Mouse (Mus musculus) gastrocnemius, adult 8-10 months (tissue): ENCODE results near the gene Osbpl5. TPM values are rescaled to one million over a fixed set of nuclear protein-coding genes. Genes with fewer than 3 reads are reported as not detected.
A peak's percentile ranks its signal among the peaks of the same experiment; 100 is the strongest.
"Not testable (repeated sequence)": the region's sequence is repeated elsewhere in the genome, so short reads cannot be mapped to it uniquely, and the experiment has no call there.

Source experiments
- DNase-seq, 2 experiments: peaks; one replicate each; pipeline ENCODE4 v3.0.0; 2022; ENCODE audit warnings: low spot score in 2 of 2
- total RNA-seq, 4 experiments: library from RNA; stranded (reverse); gene quantifications; 2 replicates each; pipeline ENCODE4 v1.2.4; 2022

Osbpl5 gene
- total RNA-seq, 4 experiments from 2014 or later = 11.2 to 17.7 (median 14.1) TPM

- DNase-seq = no peak
Measured at GRCm38 (mm10) chr7:143711381-143711780, 45.4 kb downstream of the Osbpl5 start.

- DNase-seq = no peak
Measured at GRCm38 (mm10) chr7:143709395-143709794, 47.4 kb downstream of the Osbpl5 start.

- peak; percentile 91 to 92 for DNase-seq
Measured at GRCm38 (mm10) chr7:143706697-143707438, 49.9 kb downstream of the Osbpl5 start.

GRCm38 (mm10) chr7:143696140-143696539, 60.6 kb downstream of the Osbpl5 start:
- no peak for DNase-seq

- no peak for DNase-seq
Measured at GRCm38 (mm10) chr7:143694550-143694949, 62.2 kb downstream of the Osbpl5 start.

- no peak for DNase-seq
Measured at GRCm38 (mm10) chr7:143692746-143693510, 63.9 kb downstream of the Osbpl5 start.

- no peak for DNase-seq
Measured at GRCm38 (mm10) chr7:143691909-143692308, 64.9 kb downstream of the Osbpl5 start.

- no peak for DNase-seq
Measured at GRCm38 (mm10) chr7:143691181-143691580, 65.6 kb downstream of the Osbpl5 start.

GRCm38 (mm10) chr7:143689946-143690345, 66.8 kb downstream of the Osbpl5 start:
- no peak for DNase-seq

- DNase-seq = peak in 1 of 2 experiments; percentile 2
Measured at GRCm38 (mm10) chr7:143689481-143689880, 67.3 kb downstream of the Osbpl5 start.

- DNase-seq = peak in 1 of 2 experiments; percentile 1
Measured at GRCm38 (mm10) chr7:143686676-143687075, 70.1 kb downstream of the Osbpl5 start.

- DNase-seq = not testable (repeated sequence)
Measured at GRCm38 (mm10) chr7:143686191-143686590, 70.6 kb downstream of the Osbpl5 start.

GRCm38 (mm10) chr7:143685359-143686067, 71.3 kb downstream of the Osbpl5 start, which contains the start of gene Tnfrsf23:
Gene Tnfrsf23 (minus strand): TSS chr7:143685872.
- peak; percentile 50 to 52 for DNase-seq

- not testable (repeated sequence) for DNase-seq
Measured at GRCm38 (mm10) chr7:143684569-143684968, 72.2 kb downstream of the Osbpl5 start.

GRCm38 (mm10) chr7:143681566-143681965, 75.2 kb downstream of the Osbpl5 start:
- DNase-seq = no peak

GRCm38 (mm10) chr7:143680836-143681235, 75.9 kb downstream of the Osbpl5 start:
- DNase-seq = not testable (repeated sequence)

GRCm38 (mm10) chr7:143679650-143680049, 77.1 kb downstream of the Osbpl5 start:
- not testable (repeated sequence) for DNase-seq

GRCm38 (mm10) chr7:143666427-143667311, 90.1 kb downstream of the Osbpl5 start:
- no peak for DNase-seq

GRCm38 (mm10) chr7:143663470-143663869, 93.3 kb downstream of the Osbpl5 start:
- DNase-seq = no peak

- DNase-seq = no peak
Measured at GRCm38 (mm10) chr7:143660797-143661196, 96.0 kb downstream of the Osbpl5 start.
